Mouse (Mus musculus) limb, embryonic 12.5 days (tissue): ENCODE measurements around the gene Sox9. TPM values are rescaled to one million over a fixed set of nuclear protein-coding genes. Genes with fewer than 3 reads are reported as not detected.
A peak's percentile ranks its signal among the peaks of the same experiment; 100 is the strongest.

Experiments
- ATAC-seq: fragments of 200-750 bp; cut with Nextera tagmentation; 2 replicates; pipeline ENCODE4 v1.8.0; 2017; ENCODE audit warnings: low read depth, moderate TSS enrichment; ENCODE audit not compliant: insufficient number of reproducible peaks, insufficient read depth, low FRiP score, low TSS enrichment
- H3K27ac ChIP-seq: fragments of 300-500 bp; sonication (generic); 2 replicates; pipeline ENCODE4 v1.5.1; 2016; ENCODE audit warnings: mild to moderate bottlenecking, moderate library complexity
- H3K27me3 ChIP-seq: fragments of 300-500 bp; sonication (generic); 2 replicates; pipeline ENCODE4 v1.6.1; 2016; ENCODE audit warnings: mild to moderate bottlenecking, moderate library complexity
- H3K36me3 ChIP-seq: fragments of 300-500 bp; sonication (generic); 2 replicates; pipeline ENCODE4 v1.6.1; 2016; ENCODE audit warnings: mild to moderate bottlenecking, moderate library complexity
- H3K4me1 ChIP-seq: fragments of 300-500 bp; sonication (generic); replicated peaks from 2 replicates; pipeline ENCODE4 v1.6.1; 2016
- H3K4me2 ChIP-seq: fragments of 300-500 bp; sonication (generic); 2 replicates; pipeline ENCODE4 v1.6.1; 2016; ENCODE audit warnings: mild to moderate bottlenecking, moderate library complexity
- H3K4me3 ChIP-seq: fragments of 300-500 bp; sonication (generic); replicated peaks from 2 replicates; pipeline ENCODE4 v1.5.1; 2016; ENCODE audit warnings: mild to moderate bottlenecking
- H3K9ac ChIP-seq: fragments of 300-500 bp; sonication (generic); replicated peaks from 2 replicates; pipeline ENCODE4 v1.6.1; 2016; ENCODE audit warnings: mild to moderate bottlenecking, moderate library complexity
- H3K9me3 ChIP-seq: fragments of 300-500 bp; sonication (generic); 2 replicates; pipeline ENCODE4 v1.6.1; 2016; ENCODE audit warnings: mild to moderate bottlenecking, moderate library complexity
- WGBS: fragments of 180-500 bp; shearing (Covaris S2); methylation state at CpG from one replicate; pipeline ENCODE4 v1.1.7; 2016; 5-methylcytosine and 5-hydroxymethylcytosine counted together
- polyA plus RNA-seq: library from polyadenylated mRNA; unstranded; fragments of >200 nt; fragmentation: Nextera tagmentation; extraction: Ambion mirVana; gene quantifications from 2 replicates; pipeline ENCODE4 v1.2.1, GENCODE M21; 2016

Gene Sox9
- polyA plus RNA-seq = 245 and 252 TPM in 2 replicates

DNA sequence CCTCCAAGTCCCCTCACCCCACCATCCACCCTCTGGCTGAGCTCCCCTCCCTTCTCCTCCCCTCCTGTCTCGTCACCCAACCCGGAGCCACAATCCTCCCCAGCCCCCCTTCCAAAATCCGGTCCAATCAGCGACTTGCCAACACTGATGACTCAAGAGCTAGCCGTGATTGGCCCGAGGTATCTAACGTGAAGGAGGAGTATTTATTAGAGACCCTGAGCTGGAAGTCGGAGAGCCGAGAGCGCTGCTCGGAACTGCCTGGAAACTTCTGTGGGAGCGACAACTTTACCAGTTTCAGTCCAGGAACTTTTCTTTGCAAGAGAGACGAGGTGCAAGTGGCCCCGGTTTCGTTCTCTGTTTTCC, at the start of gene Sox9:
Gene Sox9 (plus strand): TSS at position 231 of the 363 bp plus-strand sequence.
- peak within 1 kb of the TSS; percentile 99 for H3K27ac ChIP-seq
- peaks cover 17% of the 10 kb centered on the region for H3K36me3 ChIP-seq
- peaks cover 22% of the 10 kb centered on the region for H3K27me3 ChIP-seq
- under 1% methylated on average over 15 of the region's 15 CpGs for WGBS
- no peaks in the 10 kb centered on the region for H3K9me3 ChIP-seq
- peak within 1 kb of the TSS; percentile 86 for H3K4me3 ChIP-seq
- peak within 1 kb of the TSS; percentile 94 for H3K4me2 ChIP-seq
- H3K4me1 ChIP-seq = peaks cover 46% of the 10 kb centered on the region
- peak within 1 kb of the TSS; percentile 97 for H3K9ac ChIP-seq
- ATAC-seq = peak; percentile 89

DNA sequence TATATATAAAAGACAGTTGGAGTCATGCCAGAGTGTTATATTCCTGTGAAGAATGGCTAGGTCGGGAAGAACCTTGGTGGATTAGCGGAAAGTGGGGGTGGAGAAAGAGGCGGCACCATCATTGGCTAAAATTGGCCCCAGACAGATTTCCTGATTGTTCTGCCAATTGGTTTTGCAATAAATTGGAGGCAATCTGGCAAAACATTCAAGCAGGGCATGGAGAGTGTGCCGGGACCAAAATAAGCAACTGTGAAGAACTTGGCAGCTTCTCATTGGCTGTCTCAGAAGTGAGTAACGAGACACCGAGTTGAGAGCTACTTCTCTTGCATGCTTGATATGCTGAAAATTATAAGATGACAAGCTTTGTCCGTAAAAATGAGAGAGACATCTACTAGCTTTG, 49.6 kb upstream of the Sox9 start:
- no peak overlapping the region for H3K4me3 ChIP-seq
- ATAC-seq = no peak
- 0 out of 2 replicates have a peak, but pooled peaks cover 5% of the 10 kb centered on the region for H3K27me3 ChIP-seq
- H3K9me3 ChIP-seq = no peaks in the 10 kb centered on the region
- no peak overlapping the region for H3K4me2 ChIP-seq
- 64% methylated on average over 7 of the region's 7 CpGs for WGBS
- no peak overlapping the region for H3K9ac ChIP-seq
- no peak overlapping the region for H3K27ac ChIP-seq
- no peaks in the 10 kb centered on the region for H3K36me3 ChIP-seq
- peaks cover 26% of the 10 kb centered on the region for H3K4me1 ChIP-seq

GRCm38 (mm10) chr11:112737071-112737470, 45.0 kb upstream of the Sox9 start:
- Histone ChIP-seq H3K4me2 (no peak overlapping the region), H3K4me3 (no peak overlapping the region), H3K36me3 (no peaks in the 10 kb centered on the region), H3K4me1 (peaks cover 16% of the 10 kb centered on the region), H3K9me3 (no peaks in the 10 kb centered on the region), H3K27me3 (no peaks in the 10 kb centered on the region; the same call in 1 of the 2 replicates), H3K9ac (no peak overlapping the region), H3K27ac (no peak overlapping the region)
- no peak for ATAC-seq
- 34% methylated on average over 5 of the region's 5 CpGs for WGBS

GRCm38 (mm10) chr11:112739681-112740080, 42.3 kb upstream of the Sox9 start:
- 81% methylated on average over 1 of the region's 1 CpGs for WGBS

GRCm38 (mm10) chr11:112756516-112756915, 25.5 kb upstream of the Sox9 start:
- WGBS = 34% methylated on average over 4 of the region's 4 CpGs
- Histone ChIP-seq H3K27ac (no peak overlapping the region), H3K27me3 (0 out of 2 replicates have a peak, but pooled peaks cover 4% of the 10 kb centered on the region)

More at GRCm38 (mm10) chr11:112739681-112740080, 42.3 kb upstream of the Sox9 start:
- H3K9me3 ChIP-seq = no peaks in the 10 kb centered on the region
- no peak for ATAC-seq
- peaks cover 16% of the 10 kb centered on the region for H3K4me1 ChIP-seq
- H3K27me3 ChIP-seq = no peaks in the 10 kb centered on the region; the same call in 1 of the 2 replicates
- H3K36me3 ChIP-seq = no peaks in the 10 kb centered on the region
- no peak overlapping the region for H3K4me3 ChIP-seq
- no peak overlapping the region for H3K4me2 ChIP-seq
- no peak overlapping the region for H3K27ac ChIP-seq
- no peak overlapping the region for H3K9ac ChIP-seq

DNA sequence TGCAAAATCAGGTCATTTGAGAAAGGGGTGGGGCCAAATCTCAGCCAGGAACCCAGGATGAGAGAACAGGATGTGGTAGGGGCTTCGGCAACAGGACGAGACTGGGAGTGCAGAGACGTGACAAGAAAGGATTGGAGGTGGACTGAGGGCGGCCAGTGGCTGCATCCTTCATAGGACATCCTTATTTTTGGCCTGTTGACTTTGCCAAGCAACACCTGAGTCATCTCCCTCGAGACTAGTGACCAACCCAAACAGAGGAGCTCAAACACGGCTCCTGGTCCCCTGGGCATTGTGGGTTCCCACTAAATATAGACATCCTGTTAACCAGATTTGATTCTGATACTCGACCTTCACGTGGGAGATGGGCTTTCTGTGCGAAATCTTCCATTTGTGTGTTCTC, 24.0 kb upstream of the Sox9 start:
- WGBS = 71% methylated on average over 9 of the region's 9 CpGs
- no peaks in the 10 kb centered on the region for H3K36me3 ChIP-seq
- H3K27ac ChIP-seq = no peak overlapping the region
- no peak overlapping the region for H3K4me2 ChIP-seq
- H3K4me1 ChIP-seq = 0 out of 2 replicates have a peak, but pooled peaks cover 4% of the 10 kb centered on the region
- no peak overlapping the region for H3K4me3 ChIP-seq
- no peak overlapping the region for H3K9ac ChIP-seq
- no peak for ATAC-seq
- H3K9me3 ChIP-seq = no peaks in the 10 kb centered on the region
- 0 out of 2 replicates have a peak, but pooled peaks cover 4% of the 10 kb centered on the region for H3K27me3 ChIP-seq

More at GRCm38 (mm10) chr11:112756516-112756915, 25.5 kb upstream of the Sox9 start:
- Histone ChIP-seq H3K9me3 (no peaks in the 10 kb centered on the region), H3K4me3 (no peak overlapping the region), H3K36me3 (no peaks in the 10 kb centered on the region), H3K4me2 (no peak overlapping the region), H3K9ac (no peak overlapping the region), H3K4me1 (0 out of 2 replicates have a peak, but pooled peaks cover 4% of the 10 kb centered on the region)
- ATAC-seq = no peak

- Histone ChIP-seq H3K4me3 (no peak overlapping the region), H3K27ac (no peak overlapping the region), H3K9me3 (no peaks in the 10 kb centered on the region), H3K27me3 (no peaks in the 10 kb centered on the region; the same call in 1 of the 2 replicates), H3K9ac (no peak overlapping the region), H3K4me2 (no peak overlapping the region), H3K4me1 (no peaks in the 10 kb centered on the region; the same call in 1 of the 2 replicates), H3K36me3 (no peaks in the 10 kb centered on the region)
- ATAC-seq = no peak
- WGBS = 87% methylated on average over 4 of the region's 4 CpGs
Observed at GRCm38 (mm10) chr11:112766956-112767355, 15.1 kb upstream of the Sox9 start.

DNA sequence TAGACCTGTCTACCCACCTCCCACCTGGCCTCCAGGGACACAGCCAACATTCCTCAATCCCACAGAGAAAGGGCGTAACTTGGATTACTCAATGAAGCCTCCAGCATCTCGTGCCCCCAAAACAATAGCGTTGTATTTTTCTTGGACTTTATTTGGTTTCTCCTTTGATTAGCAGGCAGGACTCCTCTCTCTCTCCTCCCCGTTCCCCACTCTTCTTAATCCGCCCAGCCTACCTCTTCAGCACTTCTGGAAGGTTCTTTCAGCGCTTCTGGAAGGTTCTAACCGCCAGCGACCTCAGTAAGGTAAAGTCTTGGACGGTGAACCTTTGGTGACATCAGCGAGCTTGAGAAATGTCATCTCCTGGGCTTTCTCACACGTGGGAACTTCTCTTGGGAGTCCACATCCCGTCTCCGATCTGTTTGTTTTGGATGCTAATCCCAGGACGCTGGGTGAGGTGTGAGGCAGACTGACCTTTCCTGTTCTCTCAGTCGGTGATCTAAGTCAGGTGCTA, 14.4 kb upstream of the Sox9 start:
- Histone ChIP-seq H3K36me3 (no peaks in the 10 kb centered on the region), H3K9me3 (0 out of 2 replicates have a peak, but pooled peaks cover 5% of the 10 kb centered on the region), H3K4me3 (no peak overlapping the region), H3K4me1 (no peaks in the 10 kb centered on the region; the same call in 1 of the 2 replicates), H3K27me3 (no peaks in the 10 kb centered on the region; the same call in none of the 2 replicates), H3K4me2 (no peak overlapping the region), H3K27ac (no peak overlapping the region), H3K9ac (no peak overlapping the region)
- 78% methylated on average over 15 of the region's 15 CpGs for WGBS
- ATAC-seq = no peak

DNA sequence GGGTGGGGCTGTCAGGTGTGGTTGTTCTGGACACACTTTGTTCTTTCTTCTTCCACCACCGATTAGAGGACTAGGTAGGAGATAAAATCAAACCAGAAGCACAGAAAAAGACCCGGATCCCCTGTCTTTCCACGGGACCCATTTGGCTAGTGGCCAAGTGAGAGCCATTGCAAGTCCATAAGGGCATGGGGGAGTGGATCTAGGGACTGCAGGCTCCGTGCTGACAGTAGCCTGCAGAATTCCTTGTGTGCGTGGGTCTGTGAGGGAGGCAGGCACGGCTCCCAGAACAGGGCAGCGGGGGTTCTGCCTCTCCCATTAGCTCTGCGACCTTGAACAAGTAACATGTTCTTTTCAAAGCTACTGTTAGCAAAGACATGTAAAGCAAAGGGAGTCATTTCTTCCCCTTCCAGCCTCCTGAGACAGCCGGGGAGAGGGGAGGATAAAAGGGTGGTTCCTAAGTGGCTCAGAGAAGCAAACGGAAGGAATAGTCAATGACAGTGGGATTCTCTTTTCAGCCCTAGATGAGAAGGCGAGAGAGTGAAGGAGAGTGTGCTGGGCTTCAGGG, 9.2 kb upstream of the Sox9 start:
- peaks cover 20% of the 10 kb centered on the region for H3K27me3 ChIP-seq
- H3K4me1 ChIP-seq = peaks cover 20% of the 10 kb centered on the region
- 40% methylated on average over 11 of the region's 11 CpGs for WGBS
- no peaks in the 10 kb centered on the region for H3K36me3 ChIP-seq
- H3K9ac ChIP-seq = no peak overlapping the region
- no peak overlapping the region for H3K4me2 ChIP-seq
- 0 out of 2 replicates have a peak, but pooled peaks cover 5% of the 10 kb centered on the region for H3K9me3 ChIP-seq
- no peak overlapping the region for H3K27ac ChIP-seq
- no peak overlapping the region for H3K4me3 ChIP-seq
- no peak for ATAC-seq

GRCm38 (mm10) chr11:112779762-112780161, 2.3 kb upstream of the Sox9 start:
- under 1% methylated on average over 10 of the region's 10 CpGs for WGBS
- H3K27ac ChIP-seq = 0 out of 2 replicates have a peak overlapping the region, but pooled peaks have one; percentile 29
- H3K9me3 ChIP-seq = no peaks in the 10 kb centered on the region
- peaks cover 35% of the 10 kb centered on the region for H3K27me3 ChIP-seq
- H3K4me2 ChIP-seq = peak overlapping the region; percentile 94
- peaks cover 11% of the 10 kb centered on the region for H3K36me3 ChIP-seq
- H3K4me1 ChIP-seq = peaks cover 37% of the 10 kb centered on the region
- ATAC-seq = no peak
- H3K4me3 ChIP-seq = no peak overlapping the region
- H3K9ac ChIP-seq = no peak overlapping the region

GRCm38 (mm10) chr11:112780394-112780920, 1.6 kb upstream of the Sox9 start:
- Histone ChIP-seq H3K9me3 (no peaks in the 10 kb centered on the region), H3K36me3 (peaks cover 17% of the 10 kb centered on the region), H3K27me3 (peaks cover 35% of the 10 kb centered on the region), H3K27ac (peak overlapping the region; percentile 97), H3K9ac (peak overlapping the region; percentile 72; the same call in 1 of the 2 replicates), H3K4me2 (peak overlapping the region; percentile 94), H3K4me1 (peaks cover 42% of the 10 kb centered on the region), H3K4me3 (peak overlapping the region; percentile 86)
- ATAC-seq = no peak
- 4% methylated on average over 19 of the region's 19 CpGs for WGBS
